Mouse (Mus musculus) bone marrow, adult 2 months (tissue): ENCODE measurements around the gene Cisd3.
"Not testable (repeated sequence)": the region's sequence is repeated elsewhere in the genome, so short reads cannot be mapped to it uniquely, and the experiment has no call there.

Experiments
- CTCF ChIP-seq: fragments of 200-500 bp; IDR thresholded peaks from 2 replicates; pipeline ENCODE4 v1.5.1; 2011; ENCODE audit warnings: low read length, control low read depth; ENCODE audit not compliant: control insufficient read depth, insufficient read depth
- POLR2A ChIP-seq: fragments of 200-500 bp; IDR thresholded peaks from 2 replicates; pipeline ENCODE4 v1.6.1; 2011; ENCODE audit warnings: low read depth, mild to moderate bottlenecking, control low read depth, low read length, borderline replicate concordance; ENCODE audit not compliant: control insufficient read depth

DNA sequence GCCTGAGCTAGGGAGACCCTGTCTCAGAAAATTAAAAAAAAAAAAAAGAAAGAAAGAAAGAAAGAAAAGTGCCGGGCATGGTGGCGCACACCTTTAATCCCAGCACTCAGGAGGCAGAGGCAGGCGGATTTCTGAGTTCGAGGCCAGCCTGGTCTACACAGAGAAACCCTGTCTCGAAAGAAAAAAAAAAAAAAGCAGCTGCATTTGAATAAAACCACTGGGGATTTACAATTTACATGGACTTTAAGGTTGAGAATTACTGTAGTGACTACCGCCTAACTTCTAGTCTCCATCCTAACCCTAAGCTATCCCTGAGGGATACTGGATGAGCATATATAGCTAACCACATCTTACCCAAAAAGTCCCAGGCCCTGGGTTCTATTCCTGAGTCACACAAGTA lies 27.7 kb upstream of the Cisd3 start:
- not testable (repeated sequence) for TF ChIP-seq CTCF, POLR2A
